Mouse (Mus musculus): ENCODE measurements around the gene Vav2.

DNA sequence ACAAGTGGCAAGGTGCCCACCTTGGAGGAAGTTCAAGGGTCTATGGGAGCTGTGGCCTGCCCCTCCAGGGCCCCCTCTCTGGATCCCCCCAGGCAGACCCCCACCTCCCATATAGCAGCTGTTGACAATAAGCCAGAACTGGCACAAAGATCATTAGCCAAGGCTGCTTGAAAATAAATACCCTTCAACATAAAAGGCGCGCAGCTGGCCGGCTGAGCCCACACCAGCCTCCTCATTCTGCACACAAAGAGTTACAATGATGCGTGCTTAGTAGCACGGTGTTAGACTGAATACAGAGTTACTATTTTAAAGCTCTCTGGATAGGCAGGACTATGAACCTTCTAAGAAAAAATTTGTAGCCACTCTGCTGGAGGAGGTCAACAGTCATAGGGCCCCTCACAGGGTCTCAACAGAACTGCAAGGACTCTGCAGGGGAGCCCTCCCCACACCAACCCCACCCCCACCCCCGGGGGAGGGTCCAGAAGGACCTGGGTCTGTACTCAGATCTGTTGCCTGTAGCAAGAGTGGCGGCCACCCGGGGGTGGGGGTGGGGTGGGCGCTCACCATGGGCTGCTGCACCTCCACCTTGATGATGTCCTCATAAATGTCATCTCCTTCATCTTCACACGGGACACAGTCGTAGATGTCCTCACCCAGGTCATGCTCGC lies 125.3 kb downstream of the Vav2 start:
- TF ChIP-seq CTCF (IDR thresholded peaks at IDR 0.05; ENCODE audit: low read depth, low read length): no peak
- TF ChIP-seq EP300 (IDR thresholded peaks at IDR 0.05; ENCODE audit: insufficient read depth, low read depth, low read length): no peak

Measured in ES-Bruce4 (cell line).